Mouse (Mus musculus): ENCODE measurements around the gene Gapvd1. TPM values are rescaled to one million over a fixed set of nuclear protein-coding genes. Genes with fewer than 3 reads are reported as not detected.
A peak's percentile ranks its signal among the peaks of the same experiment; 100 is the strongest.
"Not testable (repeated sequence)": the region's sequence is repeated elsewhere in the genome, so short reads cannot be mapped to it uniquely, and the experiment has no call there.

The Gapvd1 gene
- 77.6 and 83.2 TPM in 2 replicates for polyA plus RNA-seq (2015; fragmentation: Nextera tagmentation; extraction: Ambion mirVana)

DNA sequence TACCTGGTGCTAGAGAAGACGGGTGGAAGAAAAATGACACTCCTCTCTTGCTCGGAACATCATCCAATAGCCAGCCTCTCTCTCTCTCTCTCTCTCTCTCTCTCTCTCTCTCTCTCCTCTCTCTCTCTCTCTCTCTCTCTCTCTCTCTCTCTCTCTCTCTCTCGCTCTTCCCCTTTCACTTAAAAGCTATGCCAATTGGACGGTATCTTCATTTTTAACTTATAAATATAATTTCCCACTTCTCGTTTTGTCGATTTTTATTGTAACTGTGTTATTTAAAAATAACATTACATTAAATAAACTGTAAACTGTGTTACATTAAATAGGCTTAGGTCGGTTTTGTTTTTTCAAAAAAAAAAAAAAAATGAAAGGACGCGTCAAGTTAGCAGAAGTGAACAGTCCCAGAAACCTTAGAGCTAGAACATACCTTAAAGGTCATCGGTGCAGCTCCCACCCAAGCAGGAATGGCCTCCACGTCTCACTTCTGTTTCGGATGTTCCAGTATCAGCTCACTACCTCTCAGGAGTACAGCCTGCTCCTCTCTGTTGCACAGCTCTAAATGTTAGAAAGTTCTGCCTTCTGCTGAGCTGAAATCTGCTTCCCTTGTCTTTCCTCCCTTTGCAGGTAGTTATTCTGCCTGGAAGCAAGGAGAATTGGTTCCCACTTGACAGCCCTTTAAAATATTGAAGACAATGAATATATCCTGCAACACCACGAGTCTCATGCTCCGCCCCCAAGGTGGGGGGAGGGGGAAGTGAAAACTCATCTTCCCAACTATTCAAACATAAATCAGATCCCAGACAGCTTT is at the start of gene Gapvd1:
Gene Gapvd1 (minus strand): TSS at position 682 of the 808 bp plus-strand sequence.
- Histone ChIP-seq H3K4me3 (replicated peaks) (peak within 1 kb of the TSS; percentile 93), H3K4me1 (peaks cover 4% of the 10 kb centered on the region; the same call in 1 of the 2 replicates), H3K4me2 (peak within 1 kb of the TSS; percentile 60), H3K36me3 (no peaks in the 10 kb centered on the region), H3K27ac (peak within 1 kb of the TSS; percentile 91), H3K9me3 (no peaks in the 10 kb centered on the region), H3K9ac (peak within 1 kb of the TSS; percentile 85), H3K27me3 (replicated peaks) (no peaks in the 10 kb centered on the region)
- under 1% methylated on average over 13 of the region's 14 CpGs for WGBS
- ATAC-seq (ENCODE audit: insufficient read depth, low FRiP score, low read depth): no peak

DNA sequence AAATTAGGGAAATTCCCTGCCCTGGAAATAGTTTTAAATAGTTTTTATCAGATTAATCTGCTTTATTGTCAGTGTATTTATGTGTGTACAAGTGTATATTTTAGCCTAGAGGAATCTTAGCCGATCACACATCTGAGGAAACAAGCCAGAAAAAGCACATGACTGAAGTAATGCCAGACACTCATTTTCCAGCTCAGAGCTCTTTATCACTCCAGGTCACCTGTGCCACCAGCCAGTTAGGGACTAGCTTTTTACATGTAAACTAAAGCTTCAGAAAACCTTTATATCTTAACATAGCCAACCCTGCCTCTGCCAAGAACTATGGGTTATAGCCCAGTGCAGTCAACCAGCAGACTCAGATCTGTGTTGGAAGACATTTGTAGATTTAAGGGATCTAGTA is 49.8 kb upstream of the Gapvd1 start:
- no peak overlapping the region for H3K4me2 ChIP-seq
- 67% methylated on average over 1 of the region's 1 CpGs for WGBS
- peaks cover 11% of the 10 kb centered on the region for H3K4me1 ChIP-seq
- H3K4me3 ChIP-seq (replicated peaks): no peak overlapping the region
- no peaks in the 10 kb centered on the region for H3K9me3 ChIP-seq
- peaks cover 3% of the 10 kb centered on the region; the same call in 1 of the 2 replicates for H3K36me3 ChIP-seq
- no peak overlapping the region for H3K27ac ChIP-seq
- no peaks in the 10 kb centered on the region for H3K27me3 ChIP-seq (replicated peaks)
- ATAC-seq (ENCODE audit: insufficient read depth, low FRiP score, low read depth): no peak
- no peak overlapping the region for H3K9ac ChIP-seq

GRCm38 (mm10) chr2:34804172-34804571 is 49.1 kb upstream of the Gapvd1 start:
- 88% methylated on average over 2 of the region's 2 CpGs for WGBS
- Histone ChIP-seq H3K36me3 (peaks cover under 1% of the 10 kb centered on the region; the same call in 1 of the 2 replicates), H3K4me3 (replicated peaks) (no peak overlapping the region), H3K4me2 (peak overlapping the region; percentile 46; the same call in 1 of the 2 replicates), H3K27ac (no peak overlapping the region), H3K9ac (no peak overlapping the region), H3K27me3 (replicated peaks) (no peaks in the 10 kb centered on the region), H3K4me1 (peaks cover 11% of the 10 kb centered on the region), H3K9me3 (no peaks in the 10 kb centered on the region)
- ATAC-seq (ENCODE audit: insufficient read depth, low FRiP score, low read depth): no peak

DNA sequence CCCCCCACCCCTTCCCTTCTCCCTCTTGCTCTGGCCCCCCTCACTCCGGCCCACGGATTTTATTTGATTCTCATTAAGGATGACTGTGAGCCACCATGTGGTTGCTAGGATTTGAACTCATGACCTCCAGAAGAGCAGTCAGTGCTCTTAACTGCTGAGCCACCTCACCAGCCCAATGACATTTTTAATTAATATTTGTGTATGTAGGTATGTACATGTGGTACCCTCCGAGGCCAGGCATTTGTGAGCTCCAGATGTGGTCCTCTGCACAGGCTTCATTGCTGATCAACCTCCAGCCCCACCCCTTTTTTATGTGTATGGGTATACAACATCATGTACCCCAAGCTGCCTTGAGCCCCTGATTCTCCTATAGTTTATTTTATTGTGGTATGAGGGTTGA is 48.7 kb upstream of the Gapvd1 start:
- Histone ChIP-seq H3K27ac (no peak overlapping the region), H3K27me3 (replicated peaks) (no peaks in the 10 kb centered on the region), H3K9ac (no peak overlapping the region), H3K36me3 (no peaks in the 10 kb centered on the region; the same call in 1 of the 2 replicates), H3K4me3 (replicated peaks) (peak overlapping the region; percentile 14; the same call in 1 of the 2 replicates), H3K4me2 (peak overlapping the region; percentile 46), H3K9me3 (no peaks in the 10 kb centered on the region), H3K4me1 (peaks cover 14% of the 10 kb centered on the region)
- no peak for ATAC-seq (ENCODE audit: insufficient read depth, low FRiP score, low read depth)
- 73% methylated on average over 3 of the region's 3 CpGs for WGBS

- H3K27me3 ChIP-seq (replicated peaks); H3K9me3 ChIP-seq; H3K36me3 ChIP-seq: not testable (repeated sequence)
- Histone ChIP-seq H3K4me3 (replicated peaks) (peak overlapping the region; percentile 78), H3K9ac (peak overlapping the region; percentile 86), H3K4me2 (peak overlapping the region; percentile 61), H3K4me1 (peaks cover 16% of the 10 kb centered on the region), H3K27ac (peak overlapping the region; percentile 87)
- under 1% methylated on average over 32 of the region's 32 CpGs for WGBS
- peak; percentile 32 for ATAC-seq (ENCODE audit: insufficient read depth, low FRiP score, low read depth)
These were observed 47.7 kb upstream of the Gapvd1 start for GRCm38 (mm10) chr2:34802565-34803245.

- H3K4me3 ChIP-seq (replicated peaks): peak overlapping the region; percentile 78
- no peaks in the 10 kb centered on the region for H3K27me3 ChIP-seq (replicated peaks)
- H3K27ac ChIP-seq: peak overlapping the region; percentile 87
- no peaks in the 10 kb centered on the region for H3K36me3 ChIP-seq
- peak; percentile 95 for ATAC-seq (ENCODE audit: insufficient read depth, low FRiP score, low read depth)
- peak overlapping the region; percentile 61 for H3K4me2 ChIP-seq
- H3K9me3 ChIP-seq: no peaks in the 10 kb centered on the region
- peak overlapping the region; percentile 86 for H3K9ac ChIP-seq
- WGBS: 5% methylated on average over 39 of the region's 39 CpGs
- H3K4me1 ChIP-seq: peaks cover 16% of the 10 kb centered on the region
These were observed 46.8 kb upstream of the Gapvd1 start for GRCm38 (mm10) chr2:34801516-34802482.

- no peaks in the 10 kb centered on the region for H3K27me3 ChIP-seq (replicated peaks)
- no peaks in the 10 kb centered on the region for H3K36me3 ChIP-seq
- peaks cover 16% of the 10 kb centered on the region for H3K4me1 ChIP-seq
- no peaks in the 10 kb centered on the region for H3K9me3 ChIP-seq
- no peak for ATAC-seq (ENCODE audit: insufficient read depth, low FRiP score, low read depth)
- peak overlapping the region; percentile 80 for H3K27ac ChIP-seq
- 78% methylated on average over 7 of the region's 7 CpGs for WGBS
- peak overlapping the region; percentile 76 for H3K4me2 ChIP-seq
- no peak overlapping the region for H3K9ac ChIP-seq
- H3K4me3 ChIP-seq (replicated peaks): peak overlapping the region; percentile 81; the same call in 1 of the 2 replicates
These were observed 45.3 kb upstream of the Gapvd1 start for GRCm38 (mm10) chr2:34800371-34800770.

GRCm38 (mm10) chr2:34799357-34800256 is 44.6 kb upstream of the Gapvd1 start, which contains the start of gene Rabepk:
Gene Rabepk, minus strand, starts transcription at chr2:34799912.
- peak within 1 kb of the TSS; percentile 76 for H3K4me2 ChIP-seq
- peaks cover 16% of the 10 kb centered on the region for H3K4me1 ChIP-seq
- no peaks in the 10 kb centered on the region for H3K27me3 ChIP-seq (replicated peaks)
- peak within 1 kb of the TSS; percentile 81 for H3K4me3 ChIP-seq (replicated peaks)
- no peaks in the 10 kb centered on the region for H3K36me3 ChIP-seq
- peak within 1 kb of the TSS; percentile 51 for H3K9ac ChIP-seq
- WGBS: 3% methylated on average over 44 of the region's 44 CpGs
- peak; percentile 83 for ATAC-seq (ENCODE audit: insufficient read depth, low FRiP score, low read depth)
- peak within 1 kb of the TSS; percentile 80 for H3K27ac ChIP-seq
- H3K9me3 ChIP-seq: no peaks in the 10 kb centered on the region

- ATAC-seq (ENCODE audit: insufficient read depth, low FRiP score, low read depth): no peak
- H3K27me3 ChIP-seq (replicated peaks): no peaks in the 10 kb centered on the region
- H3K9me3 ChIP-seq: no peaks in the 10 kb centered on the region
- H3K4me2 ChIP-seq: no peak overlapping the region
- no peak overlapping the region for H3K9ac ChIP-seq
- 0 out of 2 replicates have a peak, but pooled peaks cover 6% of the 10 kb centered on the region for H3K36me3 ChIP-seq
- H3K4me3 ChIP-seq (replicated peaks): no peak overlapping the region
- H3K4me1 ChIP-seq: peaks cover 5% of the 10 kb centered on the region; the same call in 1 of the 2 replicates
- no peak overlapping the region for H3K27ac ChIP-seq
- 88% methylated on average over 7 of the region's 7 CpGs for WGBS
These were observed 40.4 kb upstream of the Gapvd1 start for GRCm38 (mm10) chr2:34795426-34795825.

DNA sequence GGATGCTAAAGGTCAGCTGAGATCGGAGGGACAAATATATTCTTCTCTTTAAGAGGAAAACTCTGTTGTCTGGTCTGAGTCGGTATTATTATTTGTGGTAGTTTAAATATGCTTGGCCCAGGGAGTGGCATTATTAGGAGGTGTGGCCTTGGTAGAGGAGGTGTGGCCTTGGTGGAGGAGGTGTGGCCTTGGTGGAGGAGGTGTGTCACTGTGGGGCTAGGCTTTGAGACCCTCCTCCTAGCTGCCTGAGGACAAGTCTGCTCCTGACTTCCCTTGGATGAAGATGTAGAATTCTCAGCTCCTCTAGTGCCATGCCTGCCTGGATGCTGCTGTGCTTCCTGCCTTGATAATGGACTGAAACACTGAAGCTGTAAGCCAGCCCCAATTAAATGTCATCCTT is 39.5 kb upstream of the Gapvd1 start:
- peaks cover 5% of the 10 kb centered on the region; the same call in 1 of the 2 replicates for H3K4me1 ChIP-seq
- WGBS: 92% methylated on average over 2 of the region's 2 CpGs
- ATAC-seq (ENCODE audit: insufficient read depth, low FRiP score, low read depth): no peak
- H3K4me3 ChIP-seq (replicated peaks): no peak overlapping the region
- H3K27me3 ChIP-seq (replicated peaks): no peaks in the 10 kb centered on the region
- H3K36me3 ChIP-seq: 0 out of 2 replicates have a peak, but pooled peaks cover 6% of the 10 kb centered on the region
- H3K9me3 ChIP-seq: no peaks in the 10 kb centered on the region
- no peak overlapping the region for H3K9ac ChIP-seq
- no peak overlapping the region for H3K4me2 ChIP-seq
- H3K27ac ChIP-seq: no peak overlapping the region
